Mouse (Mus musculus) left cerebral cortex, postnatal 14 days (tissue): Measurements from ENCODE around the gene Slc36a2. TPM values are rescaled to one million over a fixed set of nuclear protein-coding genes. Genes with fewer than 3 reads are reported as not detected.

Experiments used
- DNase-seq, 2 experiments: peaks; one replicate each; pipeline ENCODE4 v3.0.0; 2021 to 2022; ENCODE audit warnings: low spot score in 2 of 2, mixed read lengths in 1 of 2
- intact Hi-C: fragments of 180-260 bp; cut with DNase I; formaldehyde crosslinking; loops from one replicate; pipeline ENCODE4 v1.15.1; 2025
- total RNA-seq, 2 experiments: library from RNA; stranded (reverse); gene quantifications; 2 replicates each; pipeline ENCODE4 v1.2.3; 2021

Gene Slc36a2
- total RNA-seq, 2 experiments from 2014 or later, result 0.26 to 0.42 TPM

DNA sequence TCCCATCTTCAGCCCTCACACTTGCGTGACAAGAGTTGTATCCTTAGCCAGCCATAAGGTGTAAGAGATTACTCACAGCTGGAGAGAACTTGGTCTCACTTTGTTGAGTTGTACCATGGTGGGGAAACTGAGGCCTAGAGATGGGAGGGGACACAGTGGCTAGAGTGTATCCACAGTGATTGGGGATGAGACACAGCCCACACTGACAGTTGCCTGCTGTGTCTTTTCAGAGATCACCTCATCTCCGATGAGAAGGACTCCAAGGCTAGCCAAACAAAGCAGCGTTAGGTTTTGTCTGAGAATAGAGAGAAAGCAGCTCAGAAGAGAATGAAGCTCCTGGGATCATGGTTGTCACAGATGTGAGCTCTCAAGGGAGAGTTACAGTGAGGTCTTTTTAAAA is 5.3 kb upstream of the Slc36a2 start:
- intact Hi-C loops, result no loop called here
- DNase-seq, result no peak

- no peak for DNase-seq
- intact Hi-C loops, result no loop called here
These were observed 2.9 kb upstream of the Slc36a2 start for GRCm38 (mm10) chr11:55187777-55188176.

DNA sequence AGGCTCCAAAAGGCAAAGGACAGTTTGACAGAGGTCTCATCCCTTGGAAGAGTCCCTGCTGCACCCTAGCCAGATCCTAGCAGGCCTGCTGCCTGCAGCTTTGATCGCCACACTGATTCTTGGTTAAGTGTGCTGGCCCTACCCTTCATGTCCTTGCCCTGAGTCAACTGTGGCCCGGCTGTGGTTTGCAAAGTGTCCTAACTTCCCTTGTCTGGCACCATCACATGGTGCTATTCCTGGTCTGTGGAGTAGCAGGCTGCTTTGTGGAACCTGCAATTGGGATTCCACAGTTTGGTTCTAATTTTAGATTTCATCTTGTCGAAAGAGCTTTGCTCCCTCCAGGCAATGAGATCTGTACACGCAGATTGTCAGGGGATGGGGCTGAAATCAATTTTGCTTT is 2.4 kb upstream of the Slc36a2 start:
- DNase-seq, result no peak
- intact Hi-C loops, result no loop called here

DNA sequence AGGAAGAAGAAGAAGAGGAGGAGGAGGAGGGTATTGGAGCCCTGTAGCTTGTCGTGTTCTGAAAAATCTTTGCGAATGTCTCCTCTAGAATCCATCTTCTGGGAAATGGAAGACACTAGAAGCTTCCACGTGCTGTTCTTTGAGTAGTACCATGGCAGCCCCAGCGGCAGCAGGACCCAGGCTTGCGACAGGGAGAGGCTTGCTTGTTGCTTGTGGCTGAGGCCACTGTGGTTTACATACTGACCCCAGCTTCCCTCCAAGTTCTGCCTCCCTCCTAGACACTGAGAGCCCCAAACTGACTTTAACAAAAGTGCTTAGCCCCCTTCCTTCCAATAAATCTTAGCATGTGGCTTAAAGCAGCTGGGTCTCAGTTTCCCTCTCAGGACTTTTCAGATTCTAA is 631 bp downstream of the Slc36a2 start:
- DNase-seq, result no peak
- intact Hi-C loops, result no loop called here

- intact Hi-C loops, result no loop called here
- DNase-seq, result no peak
These were observed 1.8 kb downstream of the Slc36a2 start for GRCm38 (mm10) chr11:55183124-55183523.

DNA sequence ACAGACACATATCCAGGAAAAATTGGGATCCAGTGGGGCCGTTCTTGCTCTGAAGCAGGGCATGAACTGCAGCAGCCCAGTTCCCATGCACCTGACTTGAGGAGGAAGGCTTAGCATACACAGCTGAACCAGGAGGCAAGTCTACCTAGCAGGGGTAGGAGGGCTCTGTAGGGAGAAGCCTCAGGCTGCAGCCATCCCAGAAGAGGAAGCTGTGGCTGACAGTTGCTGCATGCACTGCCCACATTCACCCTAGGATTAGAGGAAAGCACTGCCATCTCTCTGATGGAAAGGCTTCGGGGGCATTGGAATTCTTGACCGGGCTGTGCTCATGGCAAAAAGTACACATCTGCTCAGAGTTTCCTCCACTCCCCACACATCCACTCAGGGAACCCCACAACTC is 5.0 kb downstream of the Slc36a2 start:
- no peak for DNase-seq
- intact Hi-C loops, result no loop called here

GRCm38 (mm10) chr11:55178830-55179229 is 6.0 kb downstream of the Slc36a2 start:
- no peak for DNase-seq
- intact Hi-C loops, result no loop called here

DNA sequence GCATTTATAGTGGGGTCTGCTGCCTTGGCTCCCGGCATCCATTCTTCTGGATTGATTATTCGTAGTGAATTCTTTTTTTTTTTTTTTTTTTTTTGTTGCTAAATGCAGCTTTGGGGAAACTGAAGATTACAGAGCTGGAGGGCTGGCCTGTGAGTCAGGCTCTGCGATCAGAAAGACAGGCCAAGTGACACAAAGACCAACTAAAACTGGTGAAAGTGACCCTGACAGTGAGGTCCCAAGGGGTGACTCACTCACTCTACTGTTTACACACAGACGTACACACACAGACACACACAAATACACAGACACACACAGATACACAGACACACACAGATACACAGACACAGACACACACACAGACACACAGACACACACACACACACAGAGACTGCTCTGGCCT is 14.4 kb downstream of the Slc36a2 start:
- no peak for DNase-seq
- intact Hi-C loops, result no loop called here

- DNase-seq, result no peak
- intact Hi-C loops, result no loop called here
These were observed 16.0 kb downstream of the Slc36a2 start for GRCm38 (mm10) chr11:55168914-55169313.

DNA sequence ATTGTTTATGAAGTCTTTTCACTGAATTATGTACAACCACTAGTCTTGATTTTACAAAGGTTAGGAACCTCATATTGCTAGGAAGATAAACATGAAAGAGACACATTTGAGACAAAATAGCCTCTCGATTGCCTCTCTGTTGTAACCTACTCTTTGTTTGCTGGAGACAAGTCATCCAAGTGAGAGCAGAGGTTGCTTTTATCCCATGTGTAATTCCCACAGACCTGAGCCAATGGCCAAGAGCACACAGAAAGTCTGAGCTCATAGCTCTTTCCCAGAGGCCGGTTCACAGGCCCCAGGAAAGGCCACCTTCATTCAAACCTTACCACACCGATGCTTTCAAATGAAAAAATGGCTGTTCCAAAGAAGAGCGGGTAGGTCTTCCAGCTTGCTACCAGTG is 16.4 kb downstream of the Slc36a2 start:
- intact Hi-C loops, result no loop called here
- DNase-seq, result no peak

DNA sequence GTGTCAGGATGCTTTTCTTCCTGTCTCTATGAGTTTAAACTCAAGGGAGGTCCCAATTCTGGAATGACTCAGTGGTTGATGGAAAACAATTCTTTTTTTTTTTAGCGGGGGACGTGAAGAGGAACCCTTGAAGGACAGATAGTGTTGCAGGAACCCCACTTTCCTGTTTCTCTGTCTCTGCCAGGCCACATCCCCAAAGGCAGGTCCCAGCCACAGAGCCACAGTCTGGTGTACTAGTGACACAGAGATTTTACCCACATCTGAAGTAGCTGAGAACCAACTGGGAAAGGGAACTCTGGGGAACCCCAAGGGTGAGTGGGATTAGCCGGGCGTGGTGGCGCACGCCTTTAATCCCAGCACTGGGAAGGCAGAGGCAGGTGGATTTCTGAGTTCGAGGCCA is 19.1 kb downstream of the Slc36a2 start:
- intact Hi-C loops, result no loop called here
- DNase-seq, result no peak

GRCm38 (mm10) chr11:55164723-55165122 is 20.2 kb downstream of the Slc36a2 start:
- peak; percentile 52 to 67 for DNase-seq
- intact Hi-C loops, result loop anchor here (5.0 kb wide), 1 partner anchor 223 kb away; no protein-coding TSS in a partner anchor

DNA sequence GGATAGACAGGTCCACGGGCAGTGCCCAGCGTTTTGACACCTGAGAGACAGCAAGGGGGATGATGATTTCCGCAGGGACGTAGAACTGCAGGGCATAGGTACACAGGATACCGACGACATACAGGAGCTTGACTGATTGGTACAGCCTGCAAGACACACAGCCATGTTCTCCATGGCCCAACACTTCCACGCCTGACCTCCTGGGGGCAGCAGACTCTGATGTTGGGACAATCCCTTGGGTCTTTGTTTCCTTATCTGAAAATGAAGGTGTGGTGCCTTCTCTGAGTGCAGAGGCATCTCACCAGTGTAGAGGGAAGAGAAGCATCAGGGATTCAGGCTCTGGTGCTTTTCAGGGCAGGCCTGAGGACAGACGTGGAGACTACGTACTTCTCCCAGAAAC is 22.2 kb downstream of the Slc36a2 start:
- intact Hi-C loops, result loop anchor here (5.0 kb wide), 1 partner anchor 225 kb away; no protein-coding TSS in a partner anchor
- peak; percentile 62 to 74 for DNase-seq

- peak; percentile 89 for DNase-seq
- intact Hi-C loops, result loop anchor here (1.0 to 5.0 kb wide), 3 partner anchors 72 to 162 kb away; no protein-coding TSS in a partner anchor
These were observed 26.0 kb downstream of the Slc36a2 start for GRCm38 (mm10) chr11:55158785-55159359.

GRCm38 (mm10) chr11:55155070-55155421 is 29.8 kb downstream of the Slc36a2 start:
- intact Hi-C loops, result loop anchor here (5.0 kb wide), 2 partner anchors 118 to 158 kb away; no protein-coding TSS in a partner anchor
- DNase-seq, result no peak

DNA sequence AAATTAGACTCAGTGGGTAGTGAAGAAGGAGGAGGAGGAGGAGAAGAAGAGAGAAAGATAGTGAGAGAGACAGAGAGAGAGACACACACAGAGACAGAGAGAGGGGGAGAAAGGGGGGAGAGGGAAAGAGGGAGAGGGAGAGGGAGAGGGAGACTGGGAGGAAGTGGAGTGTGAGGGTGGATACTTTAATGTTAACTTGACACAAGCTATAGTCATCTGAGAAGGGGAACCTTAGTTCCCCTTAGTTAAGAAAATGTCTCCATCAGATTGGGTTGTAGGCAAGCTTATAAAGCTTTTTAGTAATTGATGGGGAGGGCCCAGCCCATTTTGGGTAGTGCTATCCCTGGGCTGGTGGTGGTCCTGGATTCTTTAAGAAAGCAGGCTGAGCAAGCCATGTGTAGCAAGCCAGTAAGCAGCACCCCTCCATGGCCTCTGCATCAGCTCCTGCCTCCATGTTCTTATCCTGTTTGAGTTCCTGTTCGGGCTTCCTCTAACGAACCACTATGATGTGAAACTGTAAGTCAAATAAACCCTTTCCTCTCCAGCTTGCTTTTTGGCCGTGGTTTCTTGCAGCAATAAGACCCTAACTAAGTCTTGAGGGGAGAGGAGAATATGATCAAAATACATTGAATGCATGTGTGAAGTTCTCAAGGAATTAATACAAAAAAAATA is 30.3 kb downstream of the Slc36a2 start:
- DNase-seq, result no peak
- intact Hi-C loops, result loop anchor here (5.0 kb wide), 2 partner anchors 117 to 157 kb away; no protein-coding TSS in a partner anchor

DNA sequence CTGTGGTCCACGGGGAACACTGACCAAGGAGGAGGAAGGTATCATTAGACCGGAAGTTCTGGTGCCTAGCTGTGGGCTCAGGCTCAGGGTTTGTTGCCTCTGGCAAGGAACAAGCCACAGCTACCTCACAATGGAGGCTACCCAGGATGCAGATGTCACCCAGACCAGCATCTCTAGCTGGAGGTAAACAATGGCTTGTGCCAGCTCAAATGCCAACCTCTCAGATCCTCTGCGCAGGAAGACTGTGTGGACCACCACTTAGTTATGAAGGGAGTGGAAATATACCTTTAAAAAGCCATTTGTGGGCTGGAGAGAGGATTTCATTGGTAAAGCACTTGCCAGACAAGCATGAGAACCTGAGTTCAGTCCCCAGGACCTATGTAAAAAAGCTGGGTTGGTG is 33.3 kb downstream of the Slc36a2 start, which contains the start of gene Slc36a3:
Gene Slc36a3, minus strand, starts transcription at position 101 of the 400 bp plus-strand sequence.
- intact Hi-C loops, result no loop called here
- no peak for DNase-seq

DNA sequence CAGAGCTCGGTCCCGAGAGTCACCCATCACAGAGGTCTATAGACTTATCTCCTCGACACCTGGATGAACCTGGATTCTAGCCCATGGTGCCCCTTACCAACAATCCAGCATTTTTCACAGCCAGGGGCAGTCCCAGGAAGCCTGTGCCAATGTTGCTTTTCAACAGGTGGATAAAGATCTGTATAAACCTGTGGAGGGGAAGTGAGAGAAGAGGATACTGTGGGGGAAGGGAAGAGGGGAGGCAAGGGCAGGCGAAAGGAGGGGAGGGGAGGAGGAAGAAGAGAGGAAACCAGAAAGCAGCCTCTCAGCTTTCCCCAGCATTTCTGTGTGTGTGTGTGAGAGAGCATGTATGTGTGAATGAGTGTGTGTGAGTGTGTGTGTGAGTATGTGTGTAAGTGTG is 36.4 kb downstream of the Slc36a2 start:
- no peak for DNase-seq
- intact Hi-C loops, result no loop called here

GRCm38 (mm10) chr11:55147423-55147822 is 37.5 kb downstream of the Slc36a2 start:
- no peak for DNase-seq
- intact Hi-C loops, result no loop called here

DNA sequence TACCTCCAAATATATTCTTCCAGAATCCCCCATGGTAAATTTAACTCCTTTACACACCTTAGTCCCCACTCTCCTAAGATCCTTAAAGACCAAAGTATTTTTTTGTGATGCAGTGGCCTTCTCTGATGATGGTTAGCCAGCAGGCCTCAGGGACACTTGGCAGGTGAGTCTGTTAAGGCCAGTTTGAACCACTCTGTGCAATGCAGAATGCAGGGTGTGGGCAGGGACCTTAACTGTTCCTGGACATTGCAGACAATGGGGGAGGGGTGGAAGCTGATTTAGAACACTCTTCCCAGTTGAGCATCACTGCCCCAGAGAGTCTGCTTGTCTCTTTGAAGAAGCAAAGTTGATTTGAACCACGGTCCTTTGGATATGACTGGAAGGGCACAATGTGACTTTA is 38.0 kb downstream of the Slc36a2 start:
- no peak for DNase-seq
- intact Hi-C loops, result no loop called here

GRCm38 (mm10) chr11:55144011-55144410 is 40.9 kb downstream of the Slc36a2 start:
- no peak for DNase-seq
- intact Hi-C loops, result no loop called here
